Mouse (Mus musculus) heart, postnatal 36 days (tissue): ENCODE measurements at regions not wholly inside any gene's neighbourhood (a gene's known extent, or its start where the extent isn't known, plus 50 kb on each side); places are given as distances from the start of the nearest gene placed in this dataset.

Source experiments
- DNase-seq, 2 experiments: peaks; one replicate each; pipeline ENCODE4 v3.0.0; 2021 to 2022
- intact Hi-C: fragments of 180-260 bp; cut with DNase I; formaldehyde crosslinking; loops from one replicate; pipeline ENCODE4 v1.15.1; 2025

- DNase-seq = no peak
- intact Hi-C loops = no loop called here
These were observed 103.8 kb downstream of the Gm10260 start for GRCm38 (mm10) chr13:97656618-97657017.

GRCm38 (mm10) chr13:97652279-97652678 is 108.2 kb downstream of the Gm10260 start:
- intact Hi-C loops = no loop called here
- no peak for DNase-seq

GRCm38 (mm10) chr13:97651761-97652160 is 108.7 kb downstream of the Gm10260 start:
- DNase-seq = no peak
- intact Hi-C loops = no loop called here

GRCm38 (mm10) chr13:97651176-97651575 is 109.3 kb downstream of the Gm10260 start:
- DNase-seq = no peak
- intact Hi-C loops = no loop called here

- no peak for DNase-seq
- intact Hi-C loops = no loop called here
These were observed 110.2 kb downstream of the Gm10260 start for GRCm38 (mm10) chr13:97650191-97650590.

- intact Hi-C loops = no loop called here
- DNase-seq = no peak
These were observed 112.9 kb downstream of the Gm10260 start for GRCm38 (mm10) chr13:97647486-97647885.

- intact Hi-C loops = no loop called here
- no peak for DNase-seq
These were observed 114.4 kb downstream of the Gm10260 start for GRCm38 (mm10) chr13:97646021-97646385.

- intact Hi-C loops = no loop called here
- peak in 1 of 2 experiments; percentile 32 for DNase-seq
These were observed 115.1 kb downstream of the Gm10260 start for GRCm38 (mm10) chr13:97645107-97646020.

GRCm38 (mm10) chr13:97640236-97640635 is 120.2 kb downstream of the Gm10260 start:
- no peak for DNase-seq

GRCm38 (mm10) chr13:97639656-97640055 is 120.8 kb downstream of the Gm10260 start:
- DNase-seq = no peak
- intact Hi-C loops = no loop called here

More at GRCm38 (mm10) chr13:97640236-97640635, 120.2 kb downstream of the Gm10260 start:
- intact Hi-C loops = no loop called here

GRCm38 (mm10) chr13:97638457-97639088 is 121.9 kb downstream of the Gm10260 start:
- no peak for DNase-seq
- intact Hi-C loops = no loop called here

GRCm38 (mm10) chr13:97637506-97637905 is 122.9 kb downstream of the Gm10260 start:
- intact Hi-C loops = no loop called here

GRCm38 (mm10) chr13:97634041-97634788 is 126.2 kb downstream of the Gm10260 start:
- intact Hi-C loops = no loop called here
- DNase-seq = no peak

More at GRCm38 (mm10) chr13:97637506-97637905, 122.9 kb downstream of the Gm10260 start:
- DNase-seq = no peak

- no peak for DNase-seq
- intact Hi-C loops = no loop called here
These were observed 126.9 kb downstream of the Gm10260 start for GRCm38 (mm10) chr13:97633551-97633950.

GRCm38 (mm10) chr13:97631872-97632402 is 128.5 kb downstream of the Gm10260 start:
- intact Hi-C loops = no loop called here
- no peak for DNase-seq

- DNase-seq = no peak
- intact Hi-C loops = no loop called here
These were observed 129.5 kb downstream of the Gm10260 start for GRCm38 (mm10) chr13:97630921-97631320.

GRCm38 (mm10) chr13:97628608-97629007 is 131.8 kb downstream of the Gm10260 start:
- intact Hi-C loops = no loop called here
- DNase-seq = no peak

- intact Hi-C loops = no loop called here
- no peak for DNase-seq
These were observed 133.2 kb downstream of the Gm10260 start for GRCm38 (mm10) chr13:97627247-97627646.

- no peak for DNase-seq
- intact Hi-C loops = no loop called here
These were observed 133.6 kb downstream of the Gm10260 start for GRCm38 (mm10) chr13:97626786-97627185.

- intact Hi-C loops = no loop called here
- DNase-seq = no peak
These were observed 134.3 kb downstream of the Gm10260 start for GRCm38 (mm10) chr13:97626116-97626515.

GRCm38 (mm10) chr13:97625391-97625790 is 135.0 kb downstream of the Gm10260 start:
- no peak for DNase-seq
- intact Hi-C loops = no loop called here
